Mouse (Mus musculus): ENCODE results near the gene Atp6v0a2. TPM values are rescaled to one million over a fixed set of nuclear protein-coding genes. Genes with fewer than 3 reads are reported as not detected.

Atp6v0a2 gene
- polyA plus RNA-seq, 1 experiment from 2014 or later = 38.2 TPM

DNA sequence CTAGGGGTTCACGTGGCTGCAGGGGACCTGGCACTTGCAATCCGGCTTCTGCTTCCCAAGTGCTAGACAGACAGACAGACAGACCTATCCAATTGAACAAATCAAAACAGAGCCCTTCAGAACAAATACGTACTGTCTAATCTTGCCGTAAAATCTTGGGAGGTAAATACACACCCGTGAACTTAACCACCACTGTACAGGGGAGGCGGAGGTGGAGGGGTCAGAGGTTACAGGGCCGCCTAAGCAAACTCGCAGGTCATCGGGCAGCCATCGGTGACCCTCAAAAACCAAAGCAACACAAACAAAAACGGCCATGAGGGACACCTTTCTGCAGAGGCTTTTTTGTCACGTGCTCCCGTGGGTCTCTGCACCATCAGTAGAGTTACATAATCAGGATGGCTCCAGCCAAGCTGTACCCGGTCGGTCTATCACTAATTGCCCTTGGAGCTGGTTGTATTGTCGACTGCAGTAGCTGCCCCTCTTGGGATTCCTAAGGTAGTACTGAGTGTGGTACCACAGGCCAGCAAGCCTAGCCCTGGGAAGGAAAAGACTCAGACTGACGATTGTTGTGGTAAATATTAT lies 23.2 kb upstream of the Atp6v0a2 start:
- no peaks in the 10 kb centered on the region for H3K9me3 ChIP-seq (replicated peaks; ENCODE audit: control insufficient read depth, low read length)
- no peaks in the 10 kb centered on the region for H3K4me1 ChIP-seq (ENCODE audit: control insufficient read depth, insufficient read depth, low read length)
- no peak overlapping the region for H3K9ac ChIP-seq (ENCODE audit: low read length)
- no peak overlapping the region for H3K4me3 ChIP-seq (ENCODE audit: low read depth, low read length)
- 90% methylated on average over 17 of the region's 17 CpGs for WGBS
- DNase-seq (ENCODE audit: low spot score) (no peak), ATAC-seq (no peak)
- H3K4me2 ChIP-seq (ENCODE audit: low read length) = no peak overlapping the region
- H3K36me3 ChIP-seq (ENCODE audit: control insufficient read depth, insufficient read depth, low read length) = peaks cover 18% of the 10 kb centered on the region; the same call in 1 of the 2 replicates
- H3K27ac ChIP-seq (ENCODE audit: low read depth, low read length) = no peak overlapping the region
- H3K27me3 ChIP-seq (replicated peaks; ENCODE audit: control insufficient read depth, insufficient read depth, low read length) = no peaks in the 10 kb centered on the region

GRCm38 (mm10) chr5:124610965-124611364 lies 17.4 kb upstream of the Atp6v0a2 start:
- H3K27me3 ChIP-seq (replicated peaks; ENCODE audit: control insufficient read depth, insufficient read depth, low read length) = no peaks in the 10 kb centered on the region
- no peak for ATAC-seq
- peaks cover 32% of the 10 kb centered on the region for H3K36me3 ChIP-seq (ENCODE audit: control insufficient read depth, insufficient read depth, low read length)
- H3K4me1 ChIP-seq (ENCODE audit: control insufficient read depth, insufficient read depth, low read length) = no peaks in the 10 kb centered on the region
- no peaks in the 10 kb centered on the region for H3K9me3 ChIP-seq (replicated peaks; ENCODE audit: control insufficient read depth, low read length)
- DNase-seq (ENCODE audit: low spot score) = no peak
- 80% methylated on average over 10 of the region's 10 CpGs for WGBS
- H3K9ac ChIP-seq (ENCODE audit: low read length) = no peak overlapping the region
- H3K4me2 ChIP-seq (ENCODE audit: low read length) = no peak overlapping the region
- no peak overlapping the region for H3K4me3 ChIP-seq (ENCODE audit: low read depth, low read length)
- H3K27ac ChIP-seq (ENCODE audit: low read depth, low read length) = no peak overlapping the region

GRCm38 (mm10) chr5:124614709-124615108 lies 13.7 kb upstream of the Atp6v0a2 start:
- Histone ChIP-seq H3K4me1 (ENCODE audit: control insufficient read depth, insufficient read depth, low read length) (no peaks in the 10 kb centered on the region), H3K9ac (ENCODE audit: low read length) (no peak overlapping the region), H3K27me3 (replicated peaks; ENCODE audit: control insufficient read depth, insufficient read depth, low read length) (no peaks in the 10 kb centered on the region), H3K4me2 (ENCODE audit: low read length) (no peak overlapping the region), H3K27ac (ENCODE audit: low read depth, low read length) (no peak overlapping the region), H3K36me3 (ENCODE audit: control insufficient read depth, insufficient read depth, low read length) (peaks cover 24% of the 10 kb centered on the region), H3K4me3 (ENCODE audit: low read depth, low read length) (no peak overlapping the region), H3K9me3 (replicated peaks; ENCODE audit: control insufficient read depth, low read length) (no peaks in the 10 kb centered on the region)
- WGBS = 93% methylated on average over 11 of the region's 11 CpGs
- ATAC-seq (no peak), DNase-seq (ENCODE audit: low spot score) (no peak)

DNA sequence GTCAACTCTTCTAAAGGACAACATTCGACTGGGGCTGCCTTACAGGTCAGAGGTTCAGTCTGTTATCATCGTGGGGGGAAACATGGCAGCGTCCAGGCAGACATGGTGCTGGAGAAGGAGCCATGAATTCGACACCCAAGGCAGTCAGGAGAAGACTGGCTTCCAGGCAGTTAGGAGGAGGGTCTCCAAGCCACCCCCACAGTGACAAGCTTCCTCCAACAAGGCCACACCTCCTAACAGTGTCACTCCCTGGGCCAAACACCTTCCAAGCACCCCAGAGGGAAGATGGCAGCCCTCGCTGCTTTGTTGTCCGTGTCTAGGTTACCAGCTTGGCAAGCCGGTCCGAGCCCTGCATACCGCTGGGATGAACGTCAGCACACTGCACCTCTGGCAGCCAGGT lies 9.7 kb upstream of the Atp6v0a2 start:
- no peaks in the 10 kb centered on the region for H3K9me3 ChIP-seq (replicated peaks; ENCODE audit: control insufficient read depth, low read length)
- WGBS = 85% methylated on average over 10 of the region's 10 CpGs
- H3K27ac ChIP-seq (ENCODE audit: low read depth, low read length) = no peak overlapping the region
- H3K27me3 ChIP-seq (replicated peaks; ENCODE audit: control insufficient read depth, insufficient read depth, low read length) = no peaks in the 10 kb centered on the region
- H3K4me3 ChIP-seq (ENCODE audit: low read depth, low read length) = no peak overlapping the region
- no peaks in the 10 kb centered on the region for H3K4me1 ChIP-seq (ENCODE audit: control insufficient read depth, insufficient read depth, low read length)
- H3K4me2 ChIP-seq (ENCODE audit: low read length) = no peak overlapping the region
- DNase-seq (ENCODE audit: low spot score) (no peak), ATAC-seq (no peak)
- H3K9ac ChIP-seq (ENCODE audit: low read length) = no peak overlapping the region
- H3K36me3 ChIP-seq (ENCODE audit: control insufficient read depth, insufficient read depth, low read length) = peaks cover 19% of the 10 kb centered on the region

GRCm38 (mm10) chr5:124621362-124621761 lies 7.0 kb upstream of the Atp6v0a2 start:
- H3K4me3 ChIP-seq (ENCODE audit: low read depth, low read length) = no peak overlapping the region
- ATAC-seq = no peak
- no peak overlapping the region; the same call in 1 of the 2 replicates for H3K27ac ChIP-seq (ENCODE audit: low read depth, low read length)
- no peak overlapping the region for H3K9ac ChIP-seq (ENCODE audit: low read length)
- no peak overlapping the region for H3K4me2 ChIP-seq (ENCODE audit: low read length)
- no peaks in the 10 kb centered on the region for H3K4me1 ChIP-seq (ENCODE audit: control insufficient read depth, insufficient read depth, low read length)
- peaks cover 10% of the 10 kb centered on the region; the same call in 1 of the 2 replicates for H3K36me3 ChIP-seq (ENCODE audit: control insufficient read depth, insufficient read depth, low read length)
- WGBS = 81% methylated on average over 13 of the region's 13 CpGs
- no peak for DNase-seq (ENCODE audit: low spot score)
- H3K9me3 ChIP-seq (replicated peaks; ENCODE audit: control insufficient read depth, low read length) = no peaks in the 10 kb centered on the region
- no peaks in the 10 kb centered on the region for H3K27me3 ChIP-seq (replicated peaks; ENCODE audit: control insufficient read depth, insufficient read depth, low read length)

DNA sequence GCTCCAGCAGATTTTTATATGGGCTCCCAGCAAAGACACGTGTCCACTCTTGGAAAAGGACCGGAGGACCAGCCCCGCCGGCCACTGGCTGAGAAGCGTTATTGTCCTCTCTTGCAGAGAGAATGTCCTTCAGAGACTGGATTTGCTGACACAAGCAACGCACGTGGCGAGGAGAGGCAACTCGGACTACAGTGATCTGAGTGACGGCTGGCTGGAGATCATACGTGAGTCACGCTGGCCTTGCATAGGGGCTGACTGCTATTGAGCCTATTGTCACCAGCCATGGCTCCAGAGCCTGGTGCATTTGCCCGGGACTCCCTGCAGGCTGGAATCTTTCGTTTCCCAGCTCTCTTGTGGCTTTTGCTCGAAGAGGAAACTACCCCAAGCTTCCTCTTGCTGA lies 5.5 kb upstream of the Atp6v0a2 start:
- Histone ChIP-seq H3K27me3 (replicated peaks; ENCODE audit: control insufficient read depth, insufficient read depth, low read length) (no peaks in the 10 kb centered on the region), H3K4me3 (ENCODE audit: low read depth, low read length) (no peak overlapping the region), H3K27ac (ENCODE audit: low read depth, low read length) (no peak overlapping the region), H3K9me3 (replicated peaks; ENCODE audit: control insufficient read depth, low read length) (no peaks in the 10 kb centered on the region), H3K36me3 (ENCODE audit: control insufficient read depth, insufficient read depth, low read length) (peaks cover 10% of the 10 kb centered on the region; the same call in 1 of the 2 replicates), H3K9ac (ENCODE audit: low read length) (no peak overlapping the region), H3K4me1 (ENCODE audit: control insufficient read depth, insufficient read depth, low read length) (peaks cover under 1% of the 10 kb centered on the region; the same call in 1 of the 2 replicates), H3K4me2 (ENCODE audit: low read length) (no peak overlapping the region)
- 82% methylated on average over 15 of the region's 15 CpGs for WGBS
- DNase-seq (ENCODE audit: low spot score) (no peak), ATAC-seq (no peak)

- Histone ChIP-seq H3K4me2 (ENCODE audit: low read length) (no peak overlapping the region), H3K27me3 (replicated peaks; ENCODE audit: control insufficient read depth, insufficient read depth, low read length) (no peaks in the 10 kb centered on the region), H3K9me3 (replicated peaks; ENCODE audit: control insufficient read depth, low read length) (no peaks in the 10 kb centered on the region), H3K36me3 (ENCODE audit: control insufficient read depth, insufficient read depth, low read length) (peaks cover 10% of the 10 kb centered on the region; the same call in 1 of the 2 replicates), H3K9ac (ENCODE audit: low read length) (no peak overlapping the region), H3K4me1 (ENCODE audit: control insufficient read depth, insufficient read depth, low read length) (peaks cover 5% of the 10 kb centered on the region; the same call in 1 of the 2 replicates), H3K27ac (ENCODE audit: low read depth, low read length) (no peak overlapping the region), H3K4me3 (ENCODE audit: low read depth, low read length) (no peak overlapping the region)
- ATAC-seq (no peak), DNase-seq (ENCODE audit: low spot score) (no peak)
- WGBS = 89% methylated on average over 9 of the region's 9 CpGs
Observed at GRCm38 (mm10) chr5:124624291-124624690, 4.1 kb upstream of the Atp6v0a2 start.

- H3K9me3 ChIP-seq (replicated peaks; ENCODE audit: control insufficient read depth, low read length) = no peaks in the 10 kb centered on the region
- peak overlapping the region; percentile 89 for H3K9ac ChIP-seq (ENCODE audit: low read length)
- DNase-seq (ENCODE audit: low spot score) (no peak), ATAC-seq (no peak)
- H3K4me1 ChIP-seq (ENCODE audit: control insufficient read depth, insufficient read depth, low read length) = peaks cover 12% of the 10 kb centered on the region; the same call in 1 of the 2 replicates
- H3K4me3 ChIP-seq (ENCODE audit: low read depth, low read length) = peak overlapping the region; percentile 94
- no peaks in the 10 kb centered on the region for H3K27me3 ChIP-seq (replicated peaks; ENCODE audit: control insufficient read depth, insufficient read depth, low read length)
- peak overlapping the region; percentile 75 for H3K4me2 ChIP-seq (ENCODE audit: low read length)
- H3K27ac ChIP-seq (ENCODE audit: low read depth, low read length) = no peak overlapping the region
- 36% methylated on average over 11 of the region's 11 CpGs for WGBS
- H3K36me3 ChIP-seq (ENCODE audit: control insufficient read depth, insufficient read depth, low read length) = peaks cover 17% of the 10 kb centered on the region
Observed at GRCm38 (mm10) chr5:124629641-124630040, 1.3 kb downstream of the Atp6v0a2 start.

- Histone ChIP-seq H3K36me3 (ENCODE audit: control insufficient read depth, insufficient read depth, low read length) (peaks cover 36% of the 10 kb centered on the region), H3K27me3 (replicated peaks; ENCODE audit: control insufficient read depth, insufficient read depth, low read length) (no peaks in the 10 kb centered on the region), H3K9me3 (replicated peaks; ENCODE audit: control insufficient read depth, low read length) (no peaks in the 10 kb centered on the region), H3K27ac (ENCODE audit: low read depth, low read length) (no peak overlapping the region), H3K4me2 (ENCODE audit: low read length) (no peak overlapping the region), H3K9ac (ENCODE audit: low read length) (no peak overlapping the region), H3K4me3 (ENCODE audit: low read depth, low read length) (no peak overlapping the region), H3K4me1 (ENCODE audit: control insufficient read depth, insufficient read depth, low read length) (peaks cover 12% of the 10 kb centered on the region; the same call in 1 of the 2 replicates)
- DNase-seq (ENCODE audit: low spot score) (no peak), ATAC-seq (no peak)
- WGBS = 94% methylated on average over 11 of the region's 11 CpGs
Observed at GRCm38 (mm10) chr5:124631685-124632084, 3.3 kb downstream of the Atp6v0a2 start.

Data from forebrain, embryonic 14.5 days (tissue).